Mouse (Mus musculus) gastrocnemius, adult 18-20 months (tissue): ENCODE results near the gene Gm3642. TPM values are rescaled to one million over a fixed set of nuclear protein-coding genes. Genes with fewer than 3 reads are reported as not detected.
"Not testable (repeated sequence)": the region's sequence is repeated elsewhere in the genome, so short reads cannot be mapped to it uniquely, and the experiment has no call there.

ENCODE experiments used
- DNase-seq: peaks from one replicate; pipeline ENCODE4 v3.0.0; 2021; ENCODE audit warnings: low spot score
- long read RNA-seq, 2 experiments: library from polyadenylated mRNA; stranded (forward); transcript quantifications; one replicate each; pipeline ENCODE4 v2.0.0; 2021
- total RNA-seq, 2 experiments: library from RNA; stranded (reverse); gene quantifications; 2 replicates each; pipeline ENCODE4 v1.2.3; 2021

Gm3642 gene
- not detected for total RNA-seq
- long read RNA-seq, experiment 1 = 0 reads
- long read RNA-seq, experiment 2 = 0 reads

GRCm38 (mm10) chr14:6840211-6840610 is at the start of gene Gm3642:
Gene Gm3642, minus strand, starts transcription at chr14:6840311.
- DNase-seq = not testable (repeated sequence)

- not testable (repeated sequence) for DNase-seq
These were observed 49.5 kb upstream of the Gm3642 start, which contains the start of gene Gm3667 for GRCm38 (mm10) chr14:6889521-6890012. Gene Gm3667, minus strand, starts transcription at chr14:6889962.

DNA sequence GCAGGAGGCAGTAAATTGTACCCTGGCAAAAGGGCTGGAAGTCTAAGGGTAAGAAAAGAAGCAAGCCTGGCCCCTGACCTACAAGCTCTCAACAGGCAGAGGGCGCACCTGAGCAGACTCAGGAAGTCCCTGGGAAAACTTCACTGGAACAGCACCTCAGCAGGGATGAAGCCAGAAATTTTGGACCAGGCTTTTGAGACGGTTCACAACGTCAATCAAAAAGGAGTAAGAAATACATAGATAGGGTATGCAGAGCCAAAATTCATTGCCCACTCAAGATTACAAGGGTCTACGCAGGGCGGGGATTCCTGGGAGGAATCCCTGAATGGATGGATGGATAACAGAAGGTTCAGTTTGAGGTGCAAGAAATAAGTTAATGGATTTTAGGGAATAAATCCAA is 48.7 kb upstream of the Gm3642 start:
- not testable (repeated sequence) for DNase-seq

- DNase-seq = not testable (repeated sequence)
These were observed 16.8 kb downstream of the Gm3642 start for GRCm38 (mm10) chr14:6823297-6823696.

Other genes with a start within 250 kb of the Gm3642 start
- gene Gm3629, start 249.7 kb downstream of the Gm3642 start, total RNA-seq = not detected
- not detected for gene Gm3460, start 217.9 kb downstream of the Gm3642 start, total RNA-seq
- gene Gm10251, start 156.1 kb downstream of the Gm3642 start, total RNA-seq = not detected
- gene Gm8050, start 120.1 kb downstream of the Gm3642 start, total RNA-seq = not detected
- 1 to 10 TPM in 1 of 2 experiments, under 1 TPM in 1; 0.82 to 1.0 TPM for gene Gm3636, start 98.0 kb downstream of the Gm3642 start, total RNA-seq
- not detected for gene Gm8362, start 65.9 kb downstream of the Gm3642 start, total RNA-seq
- gene Gm3667, start 49.7 kb upstream of the Gm3642 start, total RNA-seq = under 1 TPM in 1 of 2 experiments, not detected in 1; 0.27 TPM
- gene Gm6356, start 133.5 kb upstream of the Gm3642 start, total RNA-seq = not detected
- not detected for gene Gm10406, start 187.1 kb upstream of the Gm3642 start, total RNA-seq
- gene Gm3685, start 204.7 kb upstream of the Gm3642 start, total RNA-seq = not detected